Mouse (Mus musculus) E14TG2a.4 (cell line): ENCODE results near the gene Gdpd5.

Experiments
- CTCF ChIP-seq: conservative IDR thresholded peaks from 2 replicates; pipeline ENCODE4 v1.5.1; 2014; ENCODE audit warnings: low read length
- NANOG ChIP-seq: IDR thresholded peaks from 2 replicates; pipeline ENCODE4 v1.6.1; 2014; ENCODE audit warnings: borderline replicate concordance, low read length, mixed read lengths
- POU5F1 ChIP-seq: IDR thresholded peaks from 2 replicates; pipeline ENCODE4 v1.6.1; 2014; ENCODE audit warnings: low read length, borderline replicate concordance

DNA sequence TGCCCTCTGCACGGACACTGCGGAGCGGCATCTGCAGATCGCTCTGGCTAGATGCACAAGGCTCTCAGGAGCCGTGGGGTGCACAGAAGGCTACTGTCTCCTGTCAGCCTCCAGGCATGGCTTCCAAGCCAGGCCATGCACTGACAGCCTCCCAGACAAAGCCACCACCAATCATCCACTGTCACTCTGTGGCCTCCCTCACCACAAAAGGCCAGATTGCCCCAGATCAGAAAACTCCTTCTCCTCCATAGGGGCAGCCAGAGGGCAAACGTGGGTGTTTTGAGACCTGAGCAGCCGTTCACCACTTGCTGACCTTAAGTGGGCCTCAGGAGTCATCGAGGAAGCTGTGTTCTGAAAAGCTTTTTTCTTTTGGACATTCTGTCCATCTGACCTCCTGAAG is 2.3 kb upstream of the Gdpd5 start:
- TF ChIP-seq CTCF (no peak), POU5F1 (no peak), NANOG (no peak)
